Mouse (Mus musculus): ENCODE results near the gene Slc27a1.

DNA sequence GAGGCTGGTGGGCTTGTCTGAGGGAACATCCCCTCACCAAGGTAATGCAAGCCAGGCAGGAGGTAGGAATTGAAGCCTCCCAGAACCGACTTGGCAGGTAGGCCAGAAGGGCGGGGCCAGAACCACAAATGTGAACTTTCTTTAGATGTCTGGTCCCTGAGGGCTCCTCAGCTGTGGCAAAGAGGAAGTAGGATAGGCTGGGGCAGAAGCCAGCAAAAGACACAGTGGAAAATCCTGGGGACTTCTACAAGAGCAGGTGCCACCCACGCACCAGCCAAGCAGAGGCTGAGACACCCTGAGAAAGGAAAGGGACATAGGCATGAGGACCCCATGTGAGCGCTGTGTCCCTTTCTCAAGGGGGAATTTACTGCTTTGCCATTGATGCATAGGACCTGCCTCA lies 28.1 kb downstream of the Slc27a1 start:
- TF ChIP-seq CTCF (IDR thresholded peaks at IDR 0.05; ENCODE audit: low read depth, low read length) (no peak), POLR2A (IDR thresholded peaks at IDR 0.05; ENCODE audit: borderline replicate concordance, low read depth, low read length) (no peak)

All from bone marrow macrophage, adult 2 months (primary cell).